Comparison of ENCODE assay signal across 18 mouse cellular contexts in the genomic region with DNA sequence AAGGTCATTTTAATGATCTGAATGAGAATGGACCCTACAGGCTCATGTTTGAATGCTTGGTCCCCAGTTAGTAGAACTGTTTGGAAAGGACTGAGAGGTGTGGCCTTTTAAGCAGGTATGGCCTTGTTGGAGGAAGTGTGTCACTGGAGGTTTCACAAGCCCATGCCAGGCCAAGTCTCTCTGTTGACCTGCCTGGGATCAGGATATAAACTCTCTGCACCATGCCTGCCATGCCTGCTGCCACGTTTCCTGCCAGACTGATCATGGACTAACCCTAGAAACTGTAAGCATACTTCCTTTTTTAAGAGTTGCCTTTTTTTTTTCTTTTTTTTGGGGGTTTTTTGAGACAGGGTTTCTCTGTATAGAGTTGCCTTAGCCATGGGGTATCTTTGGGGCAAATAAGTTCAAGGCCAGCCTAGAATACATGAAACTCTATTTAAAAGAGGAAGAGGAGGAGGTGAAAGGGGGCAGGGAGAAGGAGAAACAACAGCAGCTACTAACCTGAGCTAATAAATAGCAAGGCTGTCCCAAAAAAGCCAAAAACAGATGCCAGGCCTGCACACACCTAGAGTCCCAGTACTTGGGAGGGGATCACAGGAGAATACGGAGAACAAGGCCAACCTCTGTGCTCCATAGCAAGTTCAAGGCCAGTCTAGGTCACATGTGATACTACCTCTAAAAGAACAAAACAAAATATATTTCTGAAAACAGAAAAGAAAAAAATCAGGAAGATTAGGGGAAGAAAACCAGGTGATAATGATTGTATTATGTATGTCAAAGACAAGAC. TPM values are rescaled to one million over a fixed set of nuclear protein-coding genes. Genes with fewer than 3 reads are reported as not detected.
DNase-seq lines count a peak whose midpoint lies in the region; ATAC-seq lines count a peak whose summit lies in the region.
"Had no signal": no experiment of that assay in that cellular context is flagged by ENCODE, and none has a peak within 500 bp of the region (broad histone marks: within the 10 kb centered on the region; RNA-seq: fewer than 3 reads in every experiment).

No protein-coding gene starts in this region.

- H3K27ac ChIP-seq in heart, embryonic 12.5 days (ENCODE audit: poor library complexity, severe bottlenecking), result no peak overlapping the region
- no peak overlapping the region for H3K27ac ChIP-seq in hindbrain, embryonic 16.5 days (ENCODE audit: low read depth, low read length)
- H3K27ac ChIP-seq: embryonic facial prominence, embryonic 10.5 days; embryonic facial prominence, embryonic 12.5 days; forebrain, embryonic 13.5 days; forebrain, embryonic 15.5 days had no signal

- no peak for ATAC-seq in heart, embryonic 12.5 days (ENCODE audit: insufficient number of reproducible peaks, low FRiP score)
- ATAC-seq in megakaryocyte, adult 5-6 weeks (ENCODE audit: poor library complexity, severe bottlenecking), result no peak
- no peak for ATAC-seq in hindbrain, embryonic 16.5 days
- ATAC-seq: activated CD4-positive, CD25-positive, alpha-beta regulatory T cell, adult 4 months; forebrain, embryonic 13.5 days; forebrain, embryonic 15.5 days; forebrain, postnatal 0 days; Patski had no signal

- DNase-seq in heart, adult 11 months, result peak; percentile 64
- DNase-seq in adipocyte (ENCODE audit: low spot score), result peak; percentile 12
- DNase-seq in kidney, adult 18-20 months, result no peak
- DNase-seq: adrenal gland, postnatal 25 days; cerebellum, adult 11-12 months; cerebellum, postnatal 10 days; cerebellum, postnatal 25 days; forebrain, postnatal 0 days had no signal

- peaks cover 6% of the 10 kb centered on the region; the same call in 1 of the 2 replicates for H3K36me3 ChIP-seq in heart, embryonic 12.5 days
- peaks cover 38% of the 10 kb centered on the region for H3K36me3 ChIP-seq in megakaryocyte, embryonic 14.5 days (replicated peaks; ENCODE audit: low read length)
- no peaks in the 10 kb centered on the region for H3K36me3 ChIP-seq in hindbrain, embryonic 16.5 days (ENCODE audit: control insufficient read depth, insufficient read depth, low read length)
- H3K36me3 ChIP-seq: embryonic facial prominence, embryonic 12.5 days; forebrain, embryonic 15.5 days had no signal

- no peak overlapping the region for H3K4me2 ChIP-seq in heart, embryonic 12.5 days
- H3K4me2 ChIP-seq in hindbrain, embryonic 16.5 days (ENCODE audit: low read length), result no peak overlapping the region
- H3K4me2 ChIP-seq: embryonic facial prominence, embryonic 12.5 days; forebrain, embryonic 13.5 days; forebrain, embryonic 15.5 days had no signal

- H3K27me3 ChIP-seq in heart, embryonic 12.5 days (replicated peaks), result no peaks in the 10 kb centered on the region
- no peaks in the 10 kb centered on the region for H3K27me3 ChIP-seq in megakaryocyte, embryonic 14.5 days (replicated peaks)
- H3K27me3 ChIP-seq in hindbrain, embryonic 16.5 days (replicated peaks; ENCODE audit: control insufficient read depth, insufficient read depth, low read length), result no peaks in the 10 kb centered on the region
- H3K27me3 ChIP-seq: embryonic facial prominence, embryonic 12.5 days; forebrain, embryonic 13.5 days; forebrain, embryonic 15.5 days; Patski had no signal

- H3K4me1 ChIP-seq in heart, embryonic 12.5 days (replicated peaks), result no peaks in the 10 kb centered on the region
- peaks cover 6% of the 10 kb centered on the region; the same call in 1 of the 2 replicates for H3K4me1 ChIP-seq in megakaryocyte, embryonic 14.5 days
- H3K4me1 ChIP-seq in hindbrain, embryonic 16.5 days (ENCODE audit: control insufficient read depth, insufficient read depth, low read depth, low read length), result no peaks in the 10 kb centered on the region
- H3K4me1 ChIP-seq: embryonic facial prominence, embryonic 10.5 days; embryonic facial prominence, embryonic 12.5 days; forebrain, embryonic 13.5 days; forebrain, embryonic 15.5 days had no signal

- H3K4me3 ChIP-seq in heart, embryonic 12.5 days, result no peak overlapping the region
- H3K4me3 ChIP-seq in megakaryocyte, embryonic 14.5 days (replicated peaks), result peak overlapping the region; percentile 38
- no peak overlapping the region for H3K4me3 ChIP-seq in hindbrain, embryonic 16.5 days (ENCODE audit: low read length)
- H3K4me3 ChIP-seq: embryonic facial prominence, embryonic 10.5 days; embryonic facial prominence, embryonic 12.5 days; forebrain, embryonic 13.5 days; forebrain, embryonic 15.5 days had no signal

- 0 out of 2 replicates have a peak, but pooled peaks cover 3% of the 10 kb centered on the region for H3K9me3 ChIP-seq in heart, embryonic 12.5 days (replicated peaks)
- no peaks in the 10 kb centered on the region; the same call in 1 of the 2 replicates for H3K9me3 ChIP-seq in megakaryocyte, embryonic 14.5 days
- no peaks in the 10 kb centered on the region for H3K9me3 ChIP-seq in hindbrain, embryonic 16.5 days (ENCODE audit: control insufficient read depth, low read length)
- H3K9me3 ChIP-seq: embryonic facial prominence, embryonic 10.5 days; embryonic facial prominence, embryonic 12.5 days; forebrain, embryonic 15.5 days had no signal

- no peak overlapping the region for H3K9ac ChIP-seq in heart, embryonic 12.5 days
- H3K9ac ChIP-seq in hindbrain, embryonic 16.5 days (ENCODE audit: low read depth, low read length), result no peak overlapping the region
- H3K9ac ChIP-seq: embryonic facial prominence, embryonic 12.5 days; forebrain, embryonic 13.5 days; forebrain, embryonic 15.5 days; forebrain, postnatal 0 days had no signal

- WGBS in heart, embryonic 12.5 days, result 91% methylated on average over 2 of the region's 2 CpGs
- 92% methylated on average over 2 of the region's 2 CpGs for WGBS in hindbrain, embryonic 16.5 days

RNA-seq across cellular contexts. Expression of a gene that starts 50.6 kb away (rescaled TPM):
- polyA plus RNA-seq in heart, embryonic 12.5 days (2016; fragmentation: Nextera tagmentation; extraction: Ambion mirVana), result 3.9 and 5.3 TPM in 2 replicates
- 1.4 and 1.9 TPM in 2 replicates for polyA plus RNA-seq in megakaryocyte, embryonic 14.5 days (2012; ENCODE audit: insufficient read depth, low replicate concordance)
- 5.5 and 6.5 TPM in 2 replicates for total RNA-seq in megakaryocyte, adult 5-6 weeks (2015)
- 6.3 and 14.4 TPM in 2 replicates for total RNA-seq in megakaryocyte, adult 5-6 weeks (2017)
- 4.6 and 5.3 TPM in 2 replicates for polyA plus RNA-seq in hindbrain, embryonic 16.5 days (2015; fragmentation: Nextera tagmentation; extraction: Ambion mirVana)

RNA-seq across cellular contexts. Expression of a gene that starts 52.7 kb away (rescaled TPM):
- polyA plus RNA-seq in heart, embryonic 12.5 days (2016; fragmentation: Nextera tagmentation; extraction: Ambion mirVana), result 37.3 and 39.4 TPM in 2 replicates
- polyA plus RNA-seq in megakaryocyte, embryonic 14.5 days (2012; ENCODE audit: insufficient read depth, low replicate concordance), result 87.2 and 196 TPM in 2 replicates
- 9.6 and 14.1 TPM in 2 replicates for total RNA-seq in megakaryocyte, adult 5-6 weeks (2015)
- total RNA-seq in megakaryocyte, adult 5-6 weeks (2017), result 16.3 and 18.3 TPM in 2 replicates
- 86.1 and 91.0 TPM in 2 replicates for polyA plus RNA-seq in hindbrain, embryonic 16.5 days (2015; fragmentation: Nextera tagmentation; extraction: Ambion mirVana)
